8 mouse cellular contexts compared by ENCODE assay signal in the genomic region with DNA sequence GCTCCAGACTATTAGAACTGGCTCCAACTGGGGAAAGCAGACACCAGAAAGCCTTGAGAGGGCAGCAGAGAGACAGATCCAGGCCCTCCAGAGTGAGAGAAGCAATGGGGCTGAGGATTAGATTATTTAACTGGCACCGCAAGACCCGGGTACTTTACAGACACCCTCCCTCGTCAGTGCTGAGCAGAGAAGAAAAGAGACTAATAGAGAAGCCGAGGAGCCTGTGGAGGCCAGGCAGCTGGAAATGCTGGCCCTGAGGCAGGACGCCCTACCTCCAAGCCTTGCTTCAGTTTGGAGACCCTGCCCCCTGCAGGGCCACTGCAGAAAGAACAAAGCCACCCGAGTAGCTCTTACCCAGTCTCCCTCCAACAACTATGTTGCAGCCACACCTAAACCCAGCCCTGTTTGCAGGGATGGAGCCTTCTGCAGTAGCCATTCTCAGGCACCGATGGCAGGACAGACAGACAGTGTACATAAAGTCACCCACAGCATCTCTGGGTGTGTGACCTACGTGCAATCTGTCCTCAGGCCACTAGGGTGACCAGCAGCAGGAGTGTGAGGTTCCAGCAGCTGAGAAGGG.
A peak's percentile ranks its signal among the peaks of the same experiment; 100 is the strongest.
DNase-seq lines count a peak whose midpoint lies in the region; ATAC-seq lines count a peak whose summit lies in the region.

No protein-coding gene starts in this region.

- H3K36me3 ChIP-seq in megakaryocyte, embryonic 14.5 days (replicated peaks; ENCODE audit: low read length) = no peaks in the 10 kb centered on the region
- no peaks in the 10 kb centered on the region for H3K36me3 ChIP-seq in stomach, embryonic 16.5 days (ENCODE audit: control insufficient read depth, insufficient read depth, low read length)

- H3K27ac ChIP-seq in stomach, embryonic 16.5 days (ENCODE audit: low read length) = no peak overlapping the region

- no peak overlapping the region for H3K4me2 ChIP-seq in stomach, embryonic 16.5 days (ENCODE audit: low read depth, low read length)

- peak; percentile 38 to 54 for DNase-seq in left cerebral cortex, postnatal 14 days (ENCODE audit: low spot score in 2 of 2)
- DNase-seq in left cerebral cortex, adult 11 months (ENCODE audit: low spot score) = no peak
- peak; percentile 3 for DNase-seq in brain, embryonic 18.5 days (ENCODE audit: low read depth, low spot score)
- DNase-seq in frontal cortex, postnatal 10 days (ENCODE audit: low spot score in 2 of 2) = peak; percentile 13 to 40
- peak; percentile 23 to 42 for DNase-seq in kidney, postnatal 25 days

- H3K9me3 ChIP-seq in megakaryocyte, embryonic 14.5 days = no peaks in the 10 kb centered on the region
- H3K9me3 ChIP-seq in stomach, embryonic 16.5 days (replicated peaks; ENCODE audit: control insufficient read depth, low read length) = no peaks in the 10 kb centered on the region

- peak overlapping the region; percentile 2 for H3K4me3 ChIP-seq in megakaryocyte, embryonic 14.5 days (replicated peaks)
- H3K4me3 ChIP-seq in stomach, embryonic 16.5 days (replicated peaks; ENCODE audit: low read length) = no peak overlapping the region

- peaks cover 9% of the 10 kb centered on the region for H3K4me1 ChIP-seq in megakaryocyte, embryonic 14.5 days
- no peaks in the 10 kb centered on the region for H3K4me1 ChIP-seq in stomach, embryonic 16.5 days (ENCODE audit: control insufficient read depth, insufficient read depth, low read length)

- 35% methylated on average over 8 of the region's 8 CpGs for WGBS in stomach, embryonic 16.5 days

- no peak overlapping the region for H3K9ac ChIP-seq in stomach, embryonic 16.5 days (ENCODE audit: low read length)

- peak; percentile 59; the same call in 1 of the 2 replicates for ATAC-seq in stomach, embryonic 16.5 days (ENCODE audit: insufficient read depth, low FRiP score)
- ATAC-seq in erythroblast, adult 5-6 weeks (replicated peaks; ENCODE audit: low FRiP score, poor library complexity, severe bottlenecking) = no peak

- peaks cover 49% of the 10 kb centered on the region for H3K27me3 ChIP-seq in megakaryocyte, embryonic 14.5 days (replicated peaks)
- H3K27me3 ChIP-seq in stomach, embryonic 16.5 days (ENCODE audit: control insufficient read depth, insufficient read depth, low read length) = no peaks in the 10 kb centered on the region

- intact Hi-C loops in left cerebral cortex, postnatal 14 days (cut with DNase I) = loop anchor here (10.0 kb wide), 1 partner anchor 177 kb away; no protein-coding TSS in a partner anchor
